Mouse (Mus musculus) NIH3T3 (cell line): ENCODE data around the gene Coro2a.

ENCODE experiments used
- DNase-seq: peaks from one replicate; pipeline ENCODE4 v3.0.0-alpha.2; 2012; ENCODE audit warnings: low read depth

Gene Coro2a

GRCm38 (mm10) chr4:46558672-46559667, 43.0 kb downstream of the Coro2a start:
- no peak for DNase-seq

GRCm38 (mm10) chr4:46556933-46557332, 45.1 kb downstream of the Coro2a start:
- no peak for DNase-seq

GRCm38 (mm10) chr4:46555762-46556161, 46.2 kb downstream of the Coro2a start:
- DNase-seq, result no peak

GRCm38 (mm10) chr4:46554295-46555069, 47.5 kb downstream of the Coro2a start:
- DNase-seq, result no peak

GRCm38 (mm10) chr4:46553864-46554263, 48.1 kb downstream of the Coro2a start:
- DNase-seq, result peak; percentile 2

- DNase-seq, result no peak
Observed at GRCm38 (mm10) chr4:46550406-46550805, 51.6 kb downstream of the Coro2a start.

- DNase-seq, result no peak
Observed at GRCm38 (mm10) chr4:46549979-46550378, 52.0 kb downstream of the Coro2a start.

GRCm38 (mm10) chr4:46546709-46547108, 55.3 kb downstream of the Coro2a start:
- DNase-seq, result no peak

GRCm38 (mm10) chr4:46545498-46545897, 56.5 kb downstream of the Coro2a start:
- DNase-seq, result no peak

- DNase-seq, result peak; percentile 19
Observed at GRCm38 (mm10) chr4:46544313-46544712, 57.7 kb downstream of the Coro2a start.

- DNase-seq, result no peak
Observed at GRCm38 (mm10) chr4:46543366-46544050, 58.5 kb downstream of the Coro2a start.

- no peak for DNase-seq
Observed at GRCm38 (mm10) chr4:46541707-46542106, 60.3 kb downstream of the Coro2a start.

GRCm38 (mm10) chr4:46539167-46539566, 62.8 kb downstream of the Coro2a start:
- no peak for DNase-seq

- DNase-seq, result no peak
Observed at GRCm38 (mm10) chr4:46535840-46536361, 66.1 kb downstream of the Coro2a start, which contains the start of gene Trim14. Trim14 (minus strand) TSS chr4:46536141.

GRCm38 (mm10) chr4:46535094-46535830, 66.7 kb downstream of the Coro2a start:
- DNase-seq, result no peak

- DNase-seq, result no peak
Observed at GRCm38 (mm10) chr4:46533934-46534720, 67.9 kb downstream of the Coro2a start.

- DNase-seq, result no peak
Observed at GRCm38 (mm10) chr4:46532926-46533325, 69.1 kb downstream of the Coro2a start.

GRCm38 (mm10) chr4:46532511-46532910, 69.5 kb downstream of the Coro2a start:
- DNase-seq, result peak; percentile 6

- no peak for DNase-seq
Observed at GRCm38 (mm10) chr4:46529722-46530121, 72.3 kb downstream of the Coro2a start.

GRCm38 (mm10) chr4:46527558-46527926, 74.5 kb downstream of the Coro2a start:
- DNase-seq, result no peak
